In the genomic region with DNA sequence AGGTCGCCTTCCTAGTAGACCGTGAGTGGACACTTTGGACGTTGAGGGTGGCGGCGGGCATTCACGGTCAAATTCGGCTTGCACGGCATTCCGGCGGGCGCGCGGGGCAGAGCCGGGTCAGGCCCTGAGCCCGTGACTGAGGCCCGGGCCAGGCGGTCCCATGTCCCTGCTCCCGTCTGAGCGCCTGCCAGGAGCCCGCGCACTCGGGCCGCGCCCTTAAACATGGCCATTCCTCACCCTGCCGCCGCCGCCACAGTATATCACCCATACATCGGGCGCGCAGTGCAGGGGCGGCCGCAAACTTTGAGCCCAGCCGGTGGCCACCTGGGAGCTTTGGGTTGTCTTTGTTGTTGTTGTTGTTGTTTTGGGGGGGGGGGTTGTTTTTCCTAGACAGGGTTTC, we compare ENCODE assay signal across 18 mouse cellular contexts. TPM values are rescaled to one million over a fixed set of nuclear protein-coding genes. Genes with fewer than 3 reads are reported as not detected.
A peak's percentile ranks its signal among the peaks of the same experiment; 100 is the strongest.
DNase-seq lines count a peak whose midpoint lies in the region; ATAC-seq and TF ChIP-seq lines count a peak whose summit lies in the region.
"Had no signal": no experiment of that assay in that cellular context is flagged by ENCODE, and none has a peak within 500 bp of the region (broad histone marks: within the 10 kb centered on the region; RNA-seq: fewer than 3 reads in every experiment).

No protein-coding gene starts in this region.

- H3K9ac ChIP-seq in hindbrain, postnatal 0 days (replicated peaks; ENCODE audit: low read length): no peak overlapping the region
- no peak overlapping the region for H3K9ac ChIP-seq in midbrain, postnatal 0 days (replicated peaks; ENCODE audit: low read length, poor library complexity, severe bottlenecking)
- no peak overlapping the region for H3K9ac ChIP-seq in intestine, embryonic 15.5 days
- no peak overlapping the region for H3K9ac ChIP-seq in stomach, embryonic 15.5 days
- H3K9ac ChIP-seq: embryonic facial prominence, embryonic 12.5 days; forebrain, embryonic 15.5 days had no signal

- peaks cover 53% of the 10 kb centered on the region for H3K27me3 ChIP-seq in hindbrain, embryonic 10.5 days (ENCODE audit: insufficient read depth, poor library complexity, severe bottlenecking)
- peaks cover 8% of the 10 kb centered on the region for H3K27me3 ChIP-seq in hindbrain, postnatal 0 days (ENCODE audit: insufficient read depth, low read length)
- H3K27me3 ChIP-seq in midbrain, embryonic 10.5 days (ENCODE audit: low read depth, poor library complexity, severe bottlenecking): peaks cover 51% of the 10 kb centered on the region
- 0 out of 2 replicates have a peak, but pooled peaks cover 7% of the 10 kb centered on the region for H3K27me3 ChIP-seq in midbrain, postnatal 0 days (ENCODE audit: insufficient read depth, low read length)
- H3K27me3 ChIP-seq in intestine, embryonic 15.5 days (replicated peaks): peaks cover 22% of the 10 kb centered on the region
- peaks cover 18% of the 10 kb centered on the region for H3K27me3 ChIP-seq in stomach, embryonic 15.5 days (replicated peaks)
- H3K27me3 ChIP-seq: CH12.LX had no signal

- WGBS in hindbrain, embryonic 10.5 days: 27% methylated on average over 33 of the region's 33 CpGs
- WGBS in hindbrain, postnatal 0 days: 27% methylated on average over 33 of the region's 33 CpGs
- 28% methylated on average over 33 of the region's 33 CpGs for WGBS in midbrain, embryonic 10.5 days
- 27% methylated on average over 33 of the region's 33 CpGs for WGBS in midbrain, postnatal 0 days
- 18% methylated on average over 33 of the region's 33 CpGs for WGBS in intestine, embryonic 15.5 days
- 16% methylated on average over 33 of the region's 33 CpGs for WGBS in stomach, embryonic 15.5 days

- no peaks in the 10 kb centered on the region for H3K9me3 ChIP-seq in hindbrain, embryonic 10.5 days
- no peaks in the 10 kb centered on the region for H3K9me3 ChIP-seq in hindbrain, postnatal 0 days (ENCODE audit: low read length)
- H3K9me3 ChIP-seq in midbrain, embryonic 10.5 days (replicated peaks): peaks cover 4% of the 10 kb centered on the region; the same call in 1 of the 2 replicates
- H3K9me3 ChIP-seq in midbrain, postnatal 0 days (ENCODE audit: low read length): no peaks in the 10 kb centered on the region
- no peaks in the 10 kb centered on the region for H3K9me3 ChIP-seq in intestine, embryonic 15.5 days
- no peaks in the 10 kb centered on the region for H3K9me3 ChIP-seq in stomach, embryonic 15.5 days
- H3K9me3 ChIP-seq: embryonic facial prominence, embryonic 12.5 days; forebrain, embryonic 15.5 days had no signal

- peaks cover 11% of the 10 kb centered on the region; the same call in 1 of the 2 replicates for H3K4me1 ChIP-seq in hindbrain, embryonic 10.5 days (replicated peaks)
- H3K4me1 ChIP-seq in hindbrain, postnatal 0 days (ENCODE audit: insufficient read depth, low read length): no peaks in the 10 kb centered on the region
- peaks cover 10% of the 10 kb centered on the region for H3K4me1 ChIP-seq in midbrain, embryonic 10.5 days
- H3K4me1 ChIP-seq in midbrain, postnatal 0 days (ENCODE audit: insufficient read depth, low read length): no peaks in the 10 kb centered on the region
- H3K4me1 ChIP-seq in intestine, embryonic 15.5 days (replicated peaks): peaks cover 12% of the 10 kb centered on the region
- no peaks in the 10 kb centered on the region for H3K4me1 ChIP-seq in stomach, embryonic 15.5 days
- H3K4me1 ChIP-seq: forebrain, embryonic 15.5 days had no signal

- no peak for TF ChIP-seq CTCF in hindbrain, postnatal 0 days (IDR thresholded peaks at IDR 0.05; ENCODE audit: low read depth)
- TF ChIP-seq CTCF in midbrain, postnatal 0 days (IDR thresholded peaks at IDR 0.05): no peak

- no peak overlapping the region for H3K27ac ChIP-seq in hindbrain, embryonic 10.5 days
- H3K27ac ChIP-seq in hindbrain, postnatal 0 days: no peak overlapping the region
- no peak overlapping the region for H3K27ac ChIP-seq in midbrain, embryonic 10.5 days (replicated peaks)
- no peak overlapping the region for H3K27ac ChIP-seq in midbrain, postnatal 0 days (ENCODE audit: low read depth, low read length)
- no peak overlapping the region for H3K27ac ChIP-seq in intestine, embryonic 15.5 days
- H3K27ac ChIP-seq in stomach, embryonic 15.5 days: no peak overlapping the region
- H3K27ac ChIP-seq: embryonic facial prominence, embryonic 12.5 days; forebrain, embryonic 15.5 days had no signal

- DNase-seq in hindbrain, embryonic 10.5 days (ENCODE audit: low spot score): no peak
- DNase-seq in hindbrain, postnatal 0 days (ENCODE audit: low spot score): no peak
- DNase-seq in midbrain, embryonic 10.5 days (ENCODE audit: low spot score): no peak
- DNase-seq in midbrain, postnatal 0 days (ENCODE audit: low spot score): no peak
- no peak for DNase-seq in urinary bladder, adult 2 months (ENCODE audit: low spot score)
- DNase-seq: cerebellum, adult 9-10 months; kidney, adult 2 months; layer of hippocampus, postnatal 36 days; spleen, adult 18-20 months had no signal

- H3K36me3 ChIP-seq in hindbrain, embryonic 10.5 days: no peaks in the 10 kb centered on the region
- no peaks in the 10 kb centered on the region for H3K36me3 ChIP-seq in hindbrain, postnatal 0 days (ENCODE audit: insufficient read depth, low read length)
- no peaks in the 10 kb centered on the region for H3K36me3 ChIP-seq in midbrain, embryonic 10.5 days
- H3K36me3 ChIP-seq in midbrain, postnatal 0 days (ENCODE audit: insufficient read depth, low read length): no peaks in the 10 kb centered on the region
- no peaks in the 10 kb centered on the region for H3K36me3 ChIP-seq in intestine, embryonic 15.5 days
- H3K36me3 ChIP-seq in stomach, embryonic 15.5 days: no peaks in the 10 kb centered on the region
- H3K36me3 ChIP-seq: embryonic facial prominence, embryonic 12.5 days; forebrain, embryonic 15.5 days had no signal

- no peak overlapping the region for H3K4me2 ChIP-seq in hindbrain, postnatal 0 days (ENCODE audit: low read depth, low read length)
- H3K4me2 ChIP-seq in midbrain, postnatal 0 days (ENCODE audit: low read depth, low read length, poor library complexity, severe bottlenecking): no peak overlapping the region
- H3K4me2 ChIP-seq in intestine, embryonic 15.5 days (replicated peaks): peak overlapping the region; percentile 52
- peak overlapping the region; percentile 37 for H3K4me2 ChIP-seq in stomach, embryonic 15.5 days
- H3K4me2 ChIP-seq: embryonic facial prominence, embryonic 12.5 days; forebrain, embryonic 15.5 days had no signal

- peak overlapping the region; percentile 36 for H3K4me3 ChIP-seq in hindbrain, embryonic 10.5 days
- no peak overlapping the region for H3K4me3 ChIP-seq in hindbrain, postnatal 0 days (ENCODE audit: low read length)
- peak overlapping the region; percentile 30 for H3K4me3 ChIP-seq in midbrain, embryonic 10.5 days
- no peak overlapping the region for H3K4me3 ChIP-seq in midbrain, postnatal 0 days (ENCODE audit: low read depth, low read length)
- H3K4me3 ChIP-seq in intestine, embryonic 15.5 days (replicated peaks): 0 out of 2 replicates have a peak overlapping the region, but pooled peaks have one; percentile 6
- peak overlapping the region; percentile 26 for H3K4me3 ChIP-seq in stomach, embryonic 15.5 days (replicated peaks)
- H3K4me3 ChIP-seq: embryonic facial prominence, embryonic 12.5 days; forebrain, embryonic 15.5 days had no signal

- no peak for ATAC-seq in hindbrain, postnatal 0 days
- ATAC-seq in midbrain, postnatal 0 days (ENCODE audit: low FRiP score): no peak
- 0 out of 2 replicates have a peak, but pooled peaks have one; percentile 43 for ATAC-seq in intestine, embryonic 15.5 days
- ATAC-seq in stomach, embryonic 15.5 days (ENCODE audit: insufficient read depth, low FRiP score, low read depth): no peak
- ATAC-seq: activated CD4-positive, CD25-positive, alpha-beta regulatory T cell, adult 4 months; forebrain, embryonic 15.5 days had no signal

RNA-seq across cellular contexts. Expression of a gene that starts 9.0 kb away (rescaled TPM):
- polyA plus RNA-seq in hindbrain, embryonic 10.5 days (2016; fragmentation: Nextera tagmentation; extraction: Ambion mirVana): 98.6 and 110 TPM in 2 replicates
- 29.8 and 54.6 TPM in 2 replicates for total RNA-seq in hindbrain, postnatal 0 days (2014; rRNA removed)
- 154 and 160 TPM in 2 replicates for polyA plus RNA-seq in hindbrain, postnatal 0 days (2015; fragmentation: Nextera tagmentation; extraction: Ambion mirVana)
- polyA plus RNA-seq in midbrain, embryonic 10.5 days (2016; fragmentation: Nextera tagmentation; extraction: Ambion mirVana): 94.2 and 94.9 TPM in 2 replicates
- total RNA-seq in midbrain, postnatal 0 days (2014; rRNA removed): 47.7 and 48.5 TPM in 2 replicates
- 169 and 187 TPM in 2 replicates for polyA plus RNA-seq in midbrain, postnatal 0 days (2015; fragmentation: Nextera tagmentation; extraction: Ambion mirVana)
- polyA plus RNA-seq in intestine, embryonic 15.5 days (2015; fragmentation: Nextera tagmentation; extraction: Ambion mirVana): 124 and 141 TPM in 2 replicates
- polyA plus RNA-seq in stomach, embryonic 15.5 days (2015; fragmentation: Nextera tagmentation; extraction: Ambion mirVana): 116 and 124 TPM in 2 replicates
- polyA plus RNA-seq in urinary bladder, adult 2 months (2012; rRNA removed): 59.0 and 76.1 TPM in 2 replicates

RNA-seq across cellular contexts. Expression of a gene that starts 23.2 kb away (rescaled TPM):
- polyA plus RNA-seq in hindbrain, embryonic 10.5 days (2016; fragmentation: Nextera tagmentation; extraction: Ambion mirVana): 21.1 and 23.8 TPM in 2 replicates
- total RNA-seq in hindbrain, postnatal 0 days (2014; rRNA removed): 18.5 and 22.9 TPM in 2 replicates
- 13.0 and 13.3 TPM in 2 replicates for polyA plus RNA-seq in hindbrain, postnatal 0 days (2015; fragmentation: Nextera tagmentation; extraction: Ambion mirVana)
- 21.2 and 23.2 TPM in 2 replicates for polyA plus RNA-seq in midbrain, embryonic 10.5 days (2016; fragmentation: Nextera tagmentation; extraction: Ambion mirVana)
- total RNA-seq in midbrain, postnatal 0 days (2014; rRNA removed): 23.5 and 29.6 TPM in 2 replicates
- polyA plus RNA-seq in midbrain, postnatal 0 days (2015; fragmentation: Nextera tagmentation; extraction: Ambion mirVana): 12.5 and 14.3 TPM in 2 replicates
- 12.5 and 13.6 TPM in 2 replicates for polyA plus RNA-seq in intestine, embryonic 15.5 days (2015; fragmentation: Nextera tagmentation; extraction: Ambion mirVana)
- 16.4 and 17.3 TPM in 2 replicates for polyA plus RNA-seq in stomach, embryonic 15.5 days (2015; fragmentation: Nextera tagmentation; extraction: Ambion mirVana)
- 23.9 and 26.8 TPM in 2 replicates for polyA plus RNA-seq in urinary bladder, adult 2 months (2012; rRNA removed)

RNA-seq across cellular contexts. Expression of a gene that starts 37.4 kb away (rescaled TPM):
- 0.20 and 0.22 TPM in 2 replicates for polyA plus RNA-seq in hindbrain, embryonic 10.5 days (2016; fragmentation: Nextera tagmentation; extraction: Ambion mirVana)
- not detected in 2 replicates for total RNA-seq in hindbrain, postnatal 0 days (2014; rRNA removed)
- polyA plus RNA-seq in hindbrain, postnatal 0 days (2015; fragmentation: Nextera tagmentation; extraction: Ambion mirVana): not detected in 2 replicates
- 0.16 and 0.17 TPM in 2 replicates for polyA plus RNA-seq in midbrain, embryonic 10.5 days (2016; fragmentation: Nextera tagmentation; extraction: Ambion mirVana)
- total RNA-seq in midbrain, postnatal 0 days (2014; rRNA removed): not detected in 2 replicates
- not detected in 2 replicates for polyA plus RNA-seq in midbrain, postnatal 0 days (2015; fragmentation: Nextera tagmentation; extraction: Ambion mirVana)
- not detected in 2 replicates for polyA plus RNA-seq in intestine, embryonic 15.5 days (2015; fragmentation: Nextera tagmentation; extraction: Ambion mirVana)
- not detected in 2 replicates for polyA plus RNA-seq in stomach, embryonic 15.5 days (2015; fragmentation: Nextera tagmentation; extraction: Ambion mirVana)
- polyA plus RNA-seq in urinary bladder, adult 2 months (2012; rRNA removed): not detected in 2 replicates
- total RNA-seq: gastrocnemius, postnatal 4 days; layer of hippocampus, postnatal 36 days; monocyte, adult 5-6 weeks had no signal
- polyA plus RNA-seq: activated CD4-positive, CD25-positive, alpha-beta regulatory T cell, adult 4 months; embryonic facial prominence, embryonic 12.5 days; forebrain, embryonic 15.5 days; kidney, adult 2 months; liver, embryonic 16.5 days had no signal

RNA-seq across cellular contexts. Expression of a gene that starts 58.8 kb away (rescaled TPM):
- polyA plus RNA-seq in hindbrain, embryonic 10.5 days (2016; fragmentation: Nextera tagmentation; extraction: Ambion mirVana): not detected in 2 replicates
- total RNA-seq in hindbrain, postnatal 0 days (2014; rRNA removed): not detected in 2 replicates
- polyA plus RNA-seq in hindbrain, postnatal 0 days (2015; fragmentation: Nextera tagmentation; extraction: Ambion mirVana): not detected in 2 replicates
- polyA plus RNA-seq in midbrain, embryonic 10.5 days (2016; fragmentation: Nextera tagmentation; extraction: Ambion mirVana): not detected in 2 replicates
- not detected in 2 replicates for total RNA-seq in midbrain, postnatal 0 days (2014; rRNA removed)
- not detected in 2 replicates for polyA plus RNA-seq in midbrain, postnatal 0 days (2015; fragmentation: Nextera tagmentation; extraction: Ambion mirVana)
- 24.3 and 30.1 TPM in 2 replicates for polyA plus RNA-seq in intestine, embryonic 15.5 days (2015; fragmentation: Nextera tagmentation; extraction: Ambion mirVana)
- polyA plus RNA-seq in stomach, embryonic 15.5 days (2015; fragmentation: Nextera tagmentation; extraction: Ambion mirVana): 4.5 and 5.6 TPM in 2 replicates
- 0.03 TPM in 1 of 2 replicates, not detected in the other for polyA plus RNA-seq in urinary bladder, adult 2 months (2012; rRNA removed)
- total RNA-seq: CH12.LX; layer of hippocampus, postnatal 36 days; monocyte, adult 5-6 weeks had no signal
- polyA plus RNA-seq: embryonic facial prominence, embryonic 12.5 days; forebrain, embryonic 15.5 days; kidney, adult 2 months had no signal

Comparison
In these comparisons a context has a peak if more than half of its experiments do, and no peak if none do; other contexts are left out.
1. H3K4me3 ChIP-seq: peak in hindbrain, embryonic 10.5 days (single experiment), midbrain, embryonic 10.5 days (single experiment), intestine, embryonic 15.5 days (single experiment) and stomach, embryonic 15.5 days (single experiment); none in hindbrain, postnatal 0 days (single experiment) and midbrain, postnatal 0 days (single experiment).
2. H3K4me2 ChIP-seq: peak in intestine, embryonic 15.5 days (single experiment) and stomach, embryonic 15.5 days (single experiment); none in hindbrain, postnatal 0 days (single experiment) and midbrain, postnatal 0 days (single experiment).